Comparison of ENCODE assay signal across 12 mouse cellular contexts in genomic region chr5:133718187-133719078, GRCm38 (mm10).
DNase-seq lines count a peak whose midpoint lies in the region; ATAC-seq and TF ChIP-seq lines count a peak whose summit lies in the region.
"Had no signal": no experiment of that assay in that cellular context is flagged by ENCODE, and none has a peak within 500 bp of the region (broad histone marks: within the 10 kb centered on the region; RNA-seq: fewer than 3 reads in every experiment).

No protein-coding gene starts in this region.

- in situ Hi-C loops in ES-E14 (cut with MboI; ENCODE audit: low sequenced_read_pairs in 2 of 2, unreplicated experiment in 2 of 2) = no loop called here

- no peaks in the 10 kb centered on the region for H3K9me3 ChIP-seq in ES-E14 (ENCODE audit: control insufficient read depth, insufficient read depth, low read depth, low read length)
- no peaks in the 10 kb centered on the region for H3K9me3 ChIP-seq in forebrain, embryonic 16.5 days (ENCODE audit: control insufficient read depth, low read length)
- no peaks in the 10 kb centered on the region for H3K9me3 ChIP-seq in midbrain, embryonic 13.5 days
- H3K9me3 ChIP-seq: stomach, embryonic 15.5 days had no signal

- H3K4me3 ChIP-seq in ES-E14 (ENCODE audit: insufficient read depth in 1 of 2, low read depth in 1 of 2, low read length in 2 of 2, poor library complexity in 1 of 2, severe bottlenecking in 1 of 2) = no peak overlapping the region
- no peak overlapping the region for H3K4me3 ChIP-seq in forebrain, embryonic 16.5 days (replicated peaks; ENCODE audit: low read length)
- no peak overlapping the region for H3K4me3 ChIP-seq in midbrain, embryonic 13.5 days (replicated peaks)
- H3K4me3 ChIP-seq: layer of hippocampus, adult 2 months; stomach, embryonic 15.5 days had no signal

- 8% methylated on average over 10 of the region's 10 CpGs for WGBS in forebrain, embryonic 16.5 days
- 32% methylated on average over 10 of the region's 10 CpGs for WGBS in midbrain, embryonic 13.5 days

- peak; percentile 7 to 22 for DNase-seq in frontal cortex, postnatal 10 days (ENCODE audit: low spot score in 2 of 2)
- peak; percentile 37 for DNase-seq in ES-E14 (ENCODE audit: low read depth, low spot score)
- DNase-seq in heart, postnatal 25 days (ENCODE audit: low spot score) = no peak
- no peak for DNase-seq in kidney, adult 9 months
- no peak for DNase-seq in kidney, adult 8-10 months
- DNase-seq: heart, postnatal 36 days had no signal

- no peaks in the 10 kb centered on the region for H3K27me3 ChIP-seq in forebrain, embryonic 16.5 days (replicated peaks; ENCODE audit: control insufficient read depth, insufficient read depth, low read length)
- H3K27me3 ChIP-seq in midbrain, embryonic 13.5 days = no peaks in the 10 kb centered on the region
- H3K27me3 ChIP-seq: stomach, embryonic 15.5 days had no signal

- no peak for ATAC-seq in frontal cortex, adult (ENCODE audit: low TSS enrichment)
- peak; percentile 98 for ATAC-seq in forebrain, embryonic 16.5 days
- peak; percentile 83 for ATAC-seq in midbrain, embryonic 13.5 days

- H3K4me2 ChIP-seq in forebrain, embryonic 16.5 days (ENCODE audit: low read length) = peak overlapping the region; percentile 27; the same call in 1 of the 2 replicates
- 0 out of 2 replicates have a peak overlapping the region, but pooled peaks have one; percentile 19 for H3K4me2 ChIP-seq in midbrain, embryonic 13.5 days (replicated peaks)
- H3K4me2 ChIP-seq: stomach, embryonic 15.5 days had no signal

- H3K4me1 ChIP-seq in ES-E14 (ENCODE audit: control insufficient read depth in 2 of 2, insufficient read depth in 2 of 2, low read length in 2 of 2, poor library complexity in 1 of 2) = peaks cover 2 to 4% of the 10 kb centered on the region in 2 experiments; a peak in 1 of 4 replicates
- H3K4me1 ChIP-seq in forebrain, embryonic 16.5 days (replicated peaks; ENCODE audit: control insufficient read depth, insufficient read depth, low read length) = peaks cover 17% of the 10 kb centered on the region
- H3K4me1 ChIP-seq in midbrain, embryonic 13.5 days (replicated peaks) = peaks cover 11% of the 10 kb centered on the region
- H3K4me1 ChIP-seq: stomach, embryonic 15.5 days had no signal

- no peak overlapping the region for H3K9ac ChIP-seq in ES-E14 (ENCODE audit: insufficient read depth, low read depth, low read length, poor library complexity, severe bottlenecking)
- H3K9ac ChIP-seq in forebrain, embryonic 16.5 days (replicated peaks; ENCODE audit: low read depth, low read length) = no peak overlapping the region
- no peak overlapping the region for H3K9ac ChIP-seq in midbrain, embryonic 13.5 days (replicated peaks)
- H3K9ac ChIP-seq: stomach, embryonic 15.5 days had no signal

- no peak overlapping the region for H3K27ac ChIP-seq in ES-E14 (ENCODE audit: insufficient read depth, low read depth, low read length, poor library complexity, severe bottlenecking)
- H3K27ac ChIP-seq in forebrain, embryonic 16.5 days (ENCODE audit: low read length) = peak overlapping the region; percentile 65
- no peak overlapping the region for H3K27ac ChIP-seq in midbrain, embryonic 13.5 days
- H3K27ac ChIP-seq: layer of hippocampus, adult 2 months; macrophage; stomach, embryonic 15.5 days had no signal

- intact Hi-C loops in heart, postnatal 25 days (cut with DNase I) = no loop called here

- H3K36me3 ChIP-seq in ES-E14 (ENCODE audit: control insufficient read depth, insufficient read depth, low read length, poor library complexity, severe bottlenecking) = no peaks in the 10 kb centered on the region
- no peaks in the 10 kb centered on the region for H3K36me3 ChIP-seq in forebrain, embryonic 16.5 days (ENCODE audit: control insufficient read depth, insufficient read depth)
- H3K36me3 ChIP-seq in midbrain, embryonic 13.5 days = no peaks in the 10 kb centered on the region
- H3K36me3 ChIP-seq: stomach, embryonic 15.5 days had no signal

TF ChIP-seq in ES-E14, 5 proteins besides CTCF, POLR2A, EP300 and RAD21:
- TF ChIP-seq ZC3H11A (IDR thresholded peaks at IDR 0.05; ENCODE audit: borderline replicate concordance, low read depth, low read length) = no peak
- no peak for TF ChIP-seq HCFC1 (IDR thresholded peaks at IDR 0.05; ENCODE audit: borderline replicate concordance, insufficient read depth, low read length)
- no peak for TF ChIP-seq MAFK (IDR thresholded peaks at IDR 0.05; ENCODE audit: insufficient read depth, low read depth, low read length)
- no peak for TF ChIP-seq ZNF384 (IDR thresholded peaks at IDR 0.05; ENCODE audit: low read depth, low read length)
TF ChIP-seq in ES-E14: peak in this region for 0.

Comparison
In these comparisons a context has a peak if more than half of its experiments do, and no peak if none do; other contexts are left out.
1. DNase-seq: peak in frontal cortex, postnatal 10 days (2 of 2) and ES-E14 (single experiment); none in heart, postnatal 25 days (single experiment), kidney, adult 9 months (single experiment) and kidney, adult 8-10 months (0 of 2).